Mouse (Mus musculus): ENCODE measurements around the gene Olfml2a.

The Olfml2a gene

GRCm38 (mm10) chr2:38931851-38932667, at the start of gene Olfml2a:
Gene Olfml2a (plus strand): TSS chr2:38931978.
- DNase-seq (ENCODE audit: low read depth, low spot score), result peak; percentile 66

- DNase-seq (ENCODE audit: low read depth, low spot score), result no peak
Observed at GRCm38 (mm10) chr2:38902866-38903265, 28.9 kb upstream of the Olfml2a start.

GRCm38 (mm10) chr2:38904290-38904689, 27.5 kb upstream of the Olfml2a start:
- DNase-seq (ENCODE audit: low read depth, low spot score), result no peak

GRCm38 (mm10) chr2:38906097-38906496, 25.7 kb upstream of the Olfml2a start:
- DNase-seq (ENCODE audit: low read depth, low spot score), result no peak

GRCm38 (mm10) chr2:38908604-38909003, 23.2 kb upstream of the Olfml2a start:
- DNase-seq (ENCODE audit: low read depth, low spot score), result no peak

- DNase-seq (ENCODE audit: low read depth, low spot score), result no peak
Observed at GRCm38 (mm10) chr2:38914517-38914916, 17.3 kb upstream of the Olfml2a start.

- no peak for DNase-seq (ENCODE audit: low read depth, low spot score)
Observed at GRCm38 (mm10) chr2:38914965-38915364, 16.8 kb upstream of the Olfml2a start.

- DNase-seq (ENCODE audit: low read depth, low spot score), result no peak
Observed at GRCm38 (mm10) chr2:38916947-38917691, 14.7 kb upstream of the Olfml2a start.

- no peak for DNase-seq (ENCODE audit: low read depth, low spot score)
Observed at GRCm38 (mm10) chr2:38921374-38921773, 10.4 kb upstream of the Olfml2a start.

GRCm38 (mm10) chr2:38923471-38923870, 8.3 kb upstream of the Olfml2a start:
- no peak for DNase-seq (ENCODE audit: low read depth, low spot score)

- DNase-seq (ENCODE audit: low read depth, low spot score), result no peak
Observed at GRCm38 (mm10) chr2:38923911-38924310, 7.9 kb upstream of the Olfml2a start.

GRCm38 (mm10) chr2:38924571-38924970, 7.2 kb upstream of the Olfml2a start:
- no peak for DNase-seq (ENCODE audit: low read depth, low spot score)

GRCm38 (mm10) chr2:38925171-38926080, 6.4 kb upstream of the Olfml2a start:
- DNase-seq (ENCODE audit: low read depth, low spot score), result peak; percentile 33

- DNase-seq (ENCODE audit: low read depth, low spot score), result peak; percentile 95
Observed at GRCm38 (mm10) chr2:38926145-38926891, 5.5 kb upstream of the Olfml2a start.

- DNase-seq (ENCODE audit: low read depth, low spot score), result peak; percentile 78
Observed at GRCm38 (mm10) chr2:38927115-38927979, 4.4 kb upstream of the Olfml2a start, which contains the start of gene Nr6a1. Gene Nr6a1 (minus strand): TSS chr2:38927688.

GRCm38 (mm10) chr2:38930269-38930668, 1.5 kb upstream of the Olfml2a start:
- no peak for DNase-seq (ENCODE audit: low read depth, low spot score)

GRCm38 (mm10) chr2:38933931-38934330, 2.2 kb downstream of the Olfml2a start:
- DNase-seq (ENCODE audit: low read depth, low spot score), result peak; percentile 60

GRCm38 (mm10) chr2:38934936-38935335, 3.2 kb downstream of the Olfml2a start:
- no peak for DNase-seq (ENCODE audit: low read depth, low spot score)

- DNase-seq (ENCODE audit: low read depth, low spot score), result no peak
Observed at GRCm38 (mm10) chr2:38936721-38937378, 5.1 kb downstream of the Olfml2a start.
